Comparison of ENCODE assay signal across 8 mouse cellular contexts in genomic region chr5:35901226-35901809, GRCm38 (mm10). TPM values are rescaled to one million over a fixed set of nuclear protein-coding genes. Genes with fewer than 3 reads are reported as not detected.
DNase-seq lines count a peak whose midpoint lies in the region; ATAC-seq and TF ChIP-seq lines count a peak whose summit lies in the region.

No protein-coding gene starts in this region.

- H3K4me3 ChIP-seq in heart, postnatal 0 days (ENCODE audit: low read depth, low read length), result no peak overlapping the region
- no peak overlapping the region for H3K4me3 ChIP-seq in heart, adult 2 months
- no peak overlapping the region for H3K4me3 ChIP-seq in intestine, embryonic 14.5 days (ENCODE audit: low read depth, low read length)
- H3K4me3 ChIP-seq in midbrain, embryonic 12.5 days, result no peak overlapping the region

- TF ChIP-seq CTCF in heart, postnatal 0 days (IDR thresholded peaks at IDR 0.05; ENCODE audit: low read depth), result no peak
- no peak for TF ChIP-seq CTCF in heart, adult 2 months (IDR thresholded peaks at IDR 0.05)

- H3K9me3 ChIP-seq in heart, postnatal 0 days (replicated peaks; ENCODE audit: control insufficient read depth, low read length), result no peaks in the 10 kb centered on the region
- H3K9me3 ChIP-seq in intestine, embryonic 14.5 days (ENCODE audit: control insufficient read depth, low read length), result no peaks in the 10 kb centered on the region
- H3K9me3 ChIP-seq in midbrain, embryonic 12.5 days, result no peaks in the 10 kb centered on the region

- H3K4me2 ChIP-seq in heart, postnatal 0 days (ENCODE audit: low read depth, low read length), result peak overlapping the region; percentile 35
- peak overlapping the region; percentile 22 for H3K4me2 ChIP-seq in intestine, embryonic 14.5 days (ENCODE audit: low read length)
- H3K4me2 ChIP-seq in midbrain, embryonic 12.5 days (replicated peaks), result peak overlapping the region; percentile 26; the same call in 1 of the 2 replicates

- H3K27me3 ChIP-seq in heart, postnatal 0 days (ENCODE audit: control insufficient read depth, insufficient read depth, low read length), result no peaks in the 10 kb centered on the region
- H3K27me3 ChIP-seq in heart, adult 2 months (ENCODE audit: control insufficient read depth, insufficient read depth, low read length), result no peaks in the 10 kb centered on the region
- no peaks in the 10 kb centered on the region for H3K27me3 ChIP-seq in intestine, embryonic 14.5 days (replicated peaks; ENCODE audit: control insufficient read depth, insufficient read depth, low read length)
- H3K27me3 ChIP-seq in midbrain, embryonic 12.5 days, result no peaks in the 10 kb centered on the region

- no peak for TF ChIP-seq POLR2A in heart, adult 2 months (IDR thresholded peaks at IDR 0.05; ENCODE audit: insufficient read depth, low read depth, low read length)

- DNase-seq in heart, postnatal 0 days (ENCODE audit: low spot score), result peak; percentile 58
- DNase-seq in heart, adult 2 months, result no peak
- DNase-seq in intestine, embryonic 14.5 days (ENCODE audit: low spot score), result no peak
- no peak for DNase-seq in testis, postnatal 10 days (ENCODE audit: low spot score)
- DNase-seq in layer of hippocampus, adult 18-20 months (ENCODE audit: low spot score in 2 of 2), result no peak
- no peak for DNase-seq in c-Kit-positive CD71-positive TER-119-positive erythroid progenitor cells, embryonic 14.5 days (ENCODE audit: low spot score)

- H3K79me2 ChIP-seq in heart, adult 2 months (replicated peaks; ENCODE audit: control insufficient read depth, insufficient read depth, low read length), result peaks cover 10% of the 10 kb centered on the region

- intact Hi-C loops in heart, adult 2 months (cut with DNase I), result no loop called here

- H3K27ac ChIP-seq in heart, postnatal 0 days (ENCODE audit: low read depth), result peak overlapping the region; percentile 62
- H3K27ac ChIP-seq in heart, adult 2 months, result no peak overlapping the region; the same call in 1 of the 2 replicates
- peak overlapping the region; percentile 36; the same call in 1 of the 2 replicates for H3K27ac ChIP-seq in intestine, embryonic 14.5 days (ENCODE audit: low read depth)
- no peak overlapping the region; the same call in 1 of the 2 replicates for H3K27ac ChIP-seq in midbrain, embryonic 12.5 days (replicated peaks)

- no peak for TF ChIP-seq EP300 in heart, postnatal 0 days (IDR thresholded peaks at IDR 0.05; ENCODE audit: low read depth)
- no peak for TF ChIP-seq EP300 in heart, adult 2 months (IDR thresholded peaks at IDR 0.05; ENCODE audit: insufficient read depth, low read depth, low read length)

- H3K4me1 ChIP-seq in heart, postnatal 0 days (ENCODE audit: control insufficient read depth, insufficient read depth), result peaks cover 75% of the 10 kb centered on the region
- peaks cover 46% of the 10 kb centered on the region for H3K4me1 ChIP-seq in heart, adult 2 months (ENCODE audit: control insufficient read depth, insufficient read depth, low read length)
- H3K4me1 ChIP-seq in intestine, embryonic 14.5 days (replicated peaks; ENCODE audit: control insufficient read depth, insufficient read depth, low read length), result peaks cover 31% of the 10 kb centered on the region
- H3K4me1 ChIP-seq in midbrain, embryonic 12.5 days, result peaks cover 68% of the 10 kb centered on the region

- WGBS in heart, postnatal 0 days, result 34% methylated on average over 12 of the region's 12 CpGs
- 45% methylated on average over 12 of the region's 12 CpGs for WGBS in heart, adult 2 months
- 36% methylated on average over 12 of the region's 12 CpGs for WGBS in intestine, embryonic 14.5 days
- whole genome bisulfite sequencing in midbrain, embryonic 12.5 days, result 41% methylated on average over 12 of the region's 12 CpGs

- ATAC-seq in heart, postnatal 0 days (ENCODE audit: insufficient read depth, low read depth), result peak; percentile 53
- ATAC-seq in common myeloid progenitor, adult 5-6 weeks (replicated peaks; ENCODE audit: low read depth, poor library complexity, severe bottlenecking), result peak; percentile 61; the same call in 1 of the 2 replicates
- ATAC-seq in intestine, embryonic 14.5 days (replicated peaks; ENCODE audit: low FRiP score, low TSS enrichment, low read depth), result peak; percentile 57
- ATAC-seq in midbrain, embryonic 12.5 days (ENCODE audit: low FRiP score, low read depth), result 0 out of 2 replicates have a peak, but pooled peaks have one; percentile 41

- H3K36me3 ChIP-seq in heart, postnatal 0 days (replicated peaks; ENCODE audit: control insufficient read depth, insufficient read depth, low read length), result no peaks in the 10 kb centered on the region
- H3K36me3 ChIP-seq in heart, adult 2 months (ENCODE audit: control insufficient read depth, insufficient read depth, low read length), result peaks cover 10% of the 10 kb centered on the region
- H3K36me3 ChIP-seq in intestine, embryonic 14.5 days (ENCODE audit: control insufficient read depth, insufficient read depth, low read length), result no peaks in the 10 kb centered on the region
- no peaks in the 10 kb centered on the region for H3K36me3 ChIP-seq in midbrain, embryonic 12.5 days

- H3K9ac ChIP-seq in heart, postnatal 0 days (replicated peaks; ENCODE audit: low read depth, low read length), result no peak overlapping the region
- H3K9ac ChIP-seq in heart, adult 2 months (ENCODE audit: low read depth, low read length), result no peak overlapping the region
- no peak overlapping the region for H3K9ac ChIP-seq in intestine, embryonic 14.5 days (ENCODE audit: low read length)
- H3K9ac ChIP-seq in midbrain, embryonic 12.5 days (replicated peaks), result peak overlapping the region; percentile 46

RNA-seq across cellular contexts. Expression of gene Afap1, which starts 8.2 kb away (rescaled TPM):
- total RNA-seq in heart, postnatal 0 days (2014; rRNA removed; ENCODE audit: low replicate concordance), result 25.9 and 30.3 TPM in 2 replicates
- polyA plus RNA-seq in heart, postnatal 0 days (2015; fragmentation: Nextera tagmentation; extraction: Ambion mirVana), result 13.6 and 14.9 TPM in 2 replicates
- total RNA-seq in heart, adult 2 months (2021), result 10 to 100 TPM; 18.7 to 20.6 TPM
- polyA plus RNA-seq in heart, adult 2 months (2012; rRNA removed), result 11.5 and 13.6 TPM in 2 replicates
- total RNA-seq in common myeloid progenitor, adult 5-6 weeks (2017), result 1.5 and 3.6 TPM in 2 replicates
- polyA plus RNA-seq in intestine, embryonic 14.5 days (2014; fragmentation: Nextera tagmentation; extraction: Ambion mirVana), result 18.8 and 23.0 TPM in 2 replicates
- 60.7 and 64.6 TPM in 2 replicates for polyA plus RNA-seq in midbrain, embryonic 12.5 days (2016; fragmentation: Nextera tagmentation; extraction: Ambion mirVana)
- total RNA-seq in layer of hippocampus, adult 18-20 months (2021), result 10 to 100 TPM; 23.1 to 29.1 TPM

Comparison
In these comparisons a context has a peak if more than half of its experiments do, and no peak if none do; other contexts are left out.
1. H3K27ac ChIP-seq: peak in heart, postnatal 0 days (single experiment) and intestine, embryonic 14.5 days (single experiment); none in heart, adult 2 months (single experiment) and midbrain, embryonic 12.5 days (single experiment).
2. Peak in every context shown above with its lines, with median percentiles within 50 percentile points of each other: ATAC-seq and H3K4me2 ChIP-seq.